Mouse (Mus musculus): Measurements from ENCODE around the gene Ccdc169.
"Not testable (repeated sequence)": the region's sequence is repeated elsewhere in the genome, so short reads cannot be mapped to it uniquely, and the experiment has no call there.

Ccdc169 gene

DNA sequence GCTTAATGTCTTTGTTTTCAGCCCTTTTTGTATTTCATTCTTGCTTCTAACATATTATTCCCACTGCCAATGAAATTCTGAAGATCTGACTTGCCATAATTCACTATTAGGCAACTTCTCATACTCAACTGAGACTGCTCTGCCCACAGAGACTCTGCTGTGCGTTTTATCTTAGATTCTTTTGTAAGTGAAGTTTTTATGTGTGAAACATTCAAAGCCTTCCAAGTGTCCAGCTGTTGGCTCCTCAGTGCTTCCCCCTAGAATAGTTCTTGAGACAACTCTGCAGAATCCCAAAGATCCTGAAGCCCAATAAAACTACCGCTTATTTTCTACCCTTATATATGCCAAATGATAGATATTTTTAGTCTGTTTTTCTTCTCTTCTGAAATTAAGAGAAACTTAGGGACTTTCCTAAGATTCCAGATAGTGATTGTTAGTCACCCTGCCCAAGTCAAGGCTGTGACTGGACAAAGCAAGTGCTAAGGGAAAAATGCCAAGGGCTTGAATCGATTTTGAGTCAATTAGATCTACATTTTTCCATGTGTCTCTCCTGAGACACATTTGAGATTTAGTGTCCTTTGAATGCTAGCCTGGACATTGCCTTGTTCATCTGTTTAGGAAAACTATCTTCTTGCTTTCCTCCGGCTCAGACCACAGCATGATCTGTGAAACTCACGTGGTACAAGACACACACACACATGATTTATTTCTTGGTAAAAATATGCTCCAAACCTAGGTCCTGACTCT is 58.6 kb downstream of the Ccdc169 start:
- no peak for DNase-seq (ENCODE audit: low spot score in 2 of 2)

GRCm38 (mm10) chr3:55196328-55196710 is 59.2 kb downstream of the Ccdc169 start:
- no peak for DNase-seq (ENCODE audit: low spot score in 2 of 2)

DNA sequence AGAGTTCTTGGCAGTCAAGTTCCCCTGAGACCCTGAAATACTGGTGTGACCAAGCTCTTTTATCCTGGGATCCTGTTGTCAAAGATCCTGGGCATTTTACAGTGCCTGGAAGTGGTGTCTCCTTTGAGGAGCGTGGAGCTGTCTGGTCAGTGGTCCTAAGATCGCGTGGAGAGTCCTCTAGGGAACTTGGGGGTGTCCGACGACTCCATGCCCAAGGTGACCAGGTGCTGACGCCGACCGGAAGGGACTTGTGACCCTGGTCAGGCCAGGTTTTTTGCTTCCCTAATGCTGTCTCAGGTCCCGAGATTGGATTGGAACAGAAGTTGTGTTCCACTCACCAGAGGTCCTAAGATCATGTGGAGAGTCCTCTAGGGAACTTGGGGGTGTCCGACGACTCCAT is 66.5 kb downstream of the Ccdc169 start:
- DNase-seq (ENCODE audit: low spot score in 2 of 2), result not testable (repeated sequence)

DNA sequence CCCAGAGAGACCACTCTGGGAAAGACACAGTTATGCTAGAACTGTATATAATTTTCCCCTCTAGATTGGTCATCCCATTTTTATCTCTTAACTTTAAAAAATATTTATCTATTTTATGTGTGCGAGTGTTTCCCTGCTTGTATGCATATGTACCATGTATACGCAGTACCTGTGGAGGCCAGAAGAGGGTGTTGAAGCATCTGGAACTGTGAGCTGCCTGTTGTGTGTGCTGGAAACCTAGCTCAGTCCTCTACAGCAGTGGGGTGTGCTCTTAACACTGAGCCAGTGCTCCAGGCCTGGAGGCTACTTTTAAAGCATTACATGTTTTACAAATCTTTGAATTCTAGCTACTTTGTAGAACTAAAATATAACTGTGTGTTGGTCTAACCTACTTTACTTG is 69.3 kb downstream of the Ccdc169 start:
- DNase-seq (ENCODE audit: low spot score in 2 of 2), result no peak

DNA sequence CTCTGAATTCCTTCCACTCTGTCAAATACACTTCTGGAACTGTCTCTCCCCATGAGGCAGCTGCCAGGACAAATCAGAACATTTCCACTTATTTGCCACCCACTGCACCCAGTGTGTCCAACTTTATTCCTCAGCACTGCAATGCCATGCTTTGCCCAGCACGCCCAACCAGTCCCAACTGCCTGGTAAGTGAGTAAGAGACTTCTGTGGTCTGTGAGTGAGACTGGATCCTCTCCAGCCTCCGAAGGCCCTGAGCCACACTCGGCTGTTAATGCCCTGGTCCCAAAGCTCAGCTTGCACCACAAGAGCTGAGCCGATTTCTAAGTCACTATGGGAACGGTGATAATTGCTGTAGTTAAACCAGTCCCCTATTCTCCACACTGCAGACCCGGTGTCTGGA is 70.5 kb downstream of the Ccdc169 start:
- no peak for DNase-seq (ENCODE audit: low spot score in 2 of 2)

DNA sequence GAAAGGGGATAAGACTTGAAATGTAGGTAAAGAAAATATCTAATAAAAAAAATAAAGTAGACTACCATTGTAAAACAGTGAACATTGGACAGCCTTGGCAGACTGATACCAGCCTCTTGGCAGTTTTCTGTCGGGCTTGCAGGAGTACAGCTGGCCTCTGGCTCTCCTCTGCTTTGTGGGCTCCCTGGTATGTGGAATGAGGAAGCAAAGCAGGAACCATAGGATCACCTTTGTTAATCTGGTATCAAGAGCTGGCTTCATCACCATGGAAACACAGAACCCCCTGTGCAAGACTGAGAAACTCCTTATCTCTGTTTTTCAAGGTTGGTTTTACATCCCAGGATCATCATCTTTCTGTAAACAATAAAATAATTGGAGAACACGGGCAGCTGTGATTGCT is 75.1 kb downstream of the Ccdc169 start:
- no peak for DNase-seq (ENCODE audit: low spot score in 2 of 2)

GRCm38 (mm10) chr3:55213785-55214184 is 76.6 kb downstream of the Ccdc169 start:
- no peak for DNase-seq (ENCODE audit: low spot score in 2 of 2)

GRCm38 (mm10) chr3:55214413-55214812 is 77.3 kb downstream of the Ccdc169 start:
- no peak for DNase-seq (ENCODE audit: low spot score in 2 of 2)

- DNase-seq (ENCODE audit: low spot score in 2 of 2), result no peak
Measured at GRCm38 (mm10) chr3:55222502-55222901, 85.4 kb downstream of the Ccdc169 start.

Data from urinary bladder, postnatal 36 days (tissue).